Mouse (Mus musculus): ENCODE data around the gene Kcnh7. TPM values are rescaled to one million over a fixed set of nuclear protein-coding genes. Genes with fewer than 3 reads are reported as not detected.

The Kcnh7 gene
- polyA plus RNA-seq, 1 experiment: 3.1 TPM

DNA sequence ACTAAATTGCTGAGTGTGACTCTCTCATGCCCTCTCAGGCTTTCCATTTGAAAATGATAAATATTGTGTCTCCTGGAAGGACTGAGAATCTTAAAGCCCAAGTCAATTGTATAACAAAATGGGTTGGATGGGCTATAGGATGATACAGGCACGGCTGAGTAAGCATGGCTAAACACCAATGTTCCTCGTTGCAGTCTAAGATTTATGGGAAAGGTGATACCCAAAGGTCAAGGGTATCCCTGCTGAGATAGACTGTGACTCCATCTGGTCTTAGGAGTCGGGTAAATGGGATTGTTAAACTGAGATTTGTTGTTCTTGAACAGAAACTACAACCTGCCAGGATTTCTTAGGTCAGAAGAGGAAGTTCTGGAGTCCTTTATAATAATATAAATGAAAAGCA is 256.0 kb downstream of the Kcnh7 start:
- Histone ChIP-seq H3K27me3 (ENCODE audit: control insufficient read depth, insufficient read depth, low read length) (no peaks in the 10 kb centered on the region), H3K4me1 (ENCODE audit: control insufficient read depth, insufficient read depth, low read length) (no peaks in the 10 kb centered on the region), H3K4me3 (replicated peaks; ENCODE audit: insufficient read depth, low read depth, low read length) (no peak overlapping the region), H3K27ac (ENCODE audit: insufficient read depth, low read length) (no peak overlapping the region)
- no peak for DNase-seq
- 33% methylated on average over 3 of the region's 3 CpGs for WGBS
- TF ChIP-seq CTCF (IDR thresholded peaks at IDR 0.05; ENCODE audit: borderline replicate concordance, insufficient read depth, low read depth, low read length): no peak
- TF ChIP-seq POLR2A (IDR thresholded peaks at IDR 0.05; ENCODE audit: borderline replicate concordance, insufficient read depth, low read length): no peak

DNA sequence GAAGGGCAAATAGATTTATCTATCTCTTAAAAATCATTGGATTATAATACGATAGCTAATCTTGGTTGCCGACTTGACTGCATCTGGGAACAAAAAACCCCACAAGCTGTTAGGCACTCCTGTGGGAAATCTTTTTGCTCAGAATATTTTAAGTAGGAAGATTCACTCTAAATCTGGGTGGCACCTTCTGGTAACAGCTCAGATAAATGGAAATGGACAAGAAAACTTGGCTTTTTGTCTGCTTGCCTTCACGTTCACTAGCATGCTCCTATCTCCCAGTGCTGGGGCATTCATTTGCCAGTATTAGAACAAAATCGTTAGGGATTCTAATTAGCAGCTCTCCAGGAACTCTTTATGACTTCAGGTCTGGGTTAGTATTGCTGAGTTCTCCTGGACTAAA is 260.3 kb downstream of the Kcnh7 start:
- WGBS: 46% methylated on average over 4 of the region's 4 CpGs
- TF ChIP-seq POLR2A (IDR thresholded peaks at IDR 0.05; ENCODE audit: borderline replicate concordance, insufficient read depth, low read length) (no peak), CTCF (IDR thresholded peaks at IDR 0.05; ENCODE audit: borderline replicate concordance, insufficient read depth, low read depth, low read length) (no peak)

GRCm38 (mm10) chr2:62907688-62908087 is 276.4 kb downstream of the Kcnh7 start:
- DNase-seq: no peak
- no peak overlapping the region for H3K4me3 ChIP-seq (replicated peaks; ENCODE audit: insufficient read depth, low read depth, low read length)
- H3K4me1 ChIP-seq (ENCODE audit: control insufficient read depth, insufficient read depth, low read length): no peaks in the 10 kb centered on the region
- no peaks in the 10 kb centered on the region for H3K27me3 ChIP-seq (ENCODE audit: control insufficient read depth, insufficient read depth, low read length)
- TF ChIP-seq POLR2A (IDR thresholded peaks at IDR 0.05; ENCODE audit: borderline replicate concordance, insufficient read depth, low read length): no peak
- no peak for TF ChIP-seq CTCF (IDR thresholded peaks at IDR 0.05; ENCODE audit: borderline replicate concordance, insufficient read depth, low read depth, low read length)
- no peak overlapping the region for H3K27ac ChIP-seq (ENCODE audit: insufficient read depth, low read length)
- WGBS: 77% methylated on average over 3 of the region's 3 CpGs

More for the DNA sequence above, 260.3 kb downstream of the Kcnh7 start:
- Histone ChIP-seq H3K27me3 (ENCODE audit: control insufficient read depth, insufficient read depth, low read length) (no peaks in the 10 kb centered on the region), H3K4me1 (ENCODE audit: control insufficient read depth, insufficient read depth, low read length) (no peaks in the 10 kb centered on the region), H3K27ac (ENCODE audit: insufficient read depth, low read length) (no peak overlapping the region), H3K4me3 (replicated peaks; ENCODE audit: insufficient read depth, low read depth, low read length) (no peak overlapping the region)
- DNase-seq: no peak

DNA sequence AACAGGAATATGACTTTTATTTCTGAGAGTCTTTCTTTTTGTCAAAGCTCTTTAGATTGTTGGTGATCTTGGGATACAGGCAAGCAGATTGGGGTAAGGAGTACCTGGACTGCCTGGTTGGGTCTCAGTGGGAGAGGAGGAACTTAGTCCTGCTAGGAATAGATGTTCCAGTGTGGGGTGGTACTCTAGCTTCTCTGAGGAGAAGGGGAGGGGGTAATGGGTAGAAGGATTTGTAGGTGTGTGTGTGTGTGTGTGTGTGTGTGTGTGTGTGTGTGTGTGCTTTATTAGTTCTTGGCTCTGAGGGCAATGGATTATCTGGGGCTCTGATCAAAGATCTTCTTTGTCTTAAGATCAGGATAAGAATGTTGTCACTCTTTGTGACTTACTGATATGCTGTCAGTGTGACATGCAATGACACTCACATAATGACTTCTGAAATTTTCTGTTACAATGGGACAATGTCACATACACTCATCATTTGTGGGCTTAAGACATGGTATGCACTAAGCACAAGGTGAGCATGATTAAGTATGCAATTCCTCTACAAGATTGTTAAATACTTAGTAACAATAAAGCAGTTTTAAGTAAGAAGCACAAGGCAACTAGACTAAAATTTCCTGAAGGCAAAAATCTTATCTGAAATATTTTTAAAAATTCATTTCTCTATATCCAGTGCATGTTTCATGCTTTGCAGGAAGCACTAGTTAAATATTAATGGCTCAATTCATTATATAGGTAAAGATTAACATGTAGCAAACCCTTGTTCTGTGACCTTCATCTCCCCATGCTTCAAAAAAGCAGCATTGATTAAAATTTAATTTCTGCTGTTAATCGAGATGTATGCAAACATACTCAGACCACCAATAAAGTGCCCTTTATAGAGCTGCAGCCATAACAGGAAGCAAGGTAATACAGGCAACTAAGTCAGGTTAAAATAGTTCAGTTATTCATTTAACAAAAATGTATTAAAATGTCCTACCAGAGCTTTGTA is 281.4 kb downstream of the Kcnh7 start:
- no peak overlapping the region for H3K27ac ChIP-seq (ENCODE audit: insufficient read depth, low read length)
- H3K27me3 ChIP-seq (ENCODE audit: control insufficient read depth, insufficient read depth, low read length): no peaks in the 10 kb centered on the region
- no peaks in the 10 kb centered on the region for H3K4me1 ChIP-seq (ENCODE audit: control insufficient read depth, insufficient read depth, low read length)
- 79% methylated on average over 1 of the region's 1 CpGs for WGBS
- no peak overlapping the region for H3K4me3 ChIP-seq (replicated peaks; ENCODE audit: insufficient read depth, low read depth, low read length)
- no peak for DNase-seq
- no peak for TF ChIP-seq POLR2A (IDR thresholded peaks at IDR 0.05; ENCODE audit: borderline replicate concordance, insufficient read depth, low read length)
- no peak for TF ChIP-seq CTCF (IDR thresholded peaks at IDR 0.05; ENCODE audit: borderline replicate concordance, insufficient read depth, low read depth, low read length)

DNA sequence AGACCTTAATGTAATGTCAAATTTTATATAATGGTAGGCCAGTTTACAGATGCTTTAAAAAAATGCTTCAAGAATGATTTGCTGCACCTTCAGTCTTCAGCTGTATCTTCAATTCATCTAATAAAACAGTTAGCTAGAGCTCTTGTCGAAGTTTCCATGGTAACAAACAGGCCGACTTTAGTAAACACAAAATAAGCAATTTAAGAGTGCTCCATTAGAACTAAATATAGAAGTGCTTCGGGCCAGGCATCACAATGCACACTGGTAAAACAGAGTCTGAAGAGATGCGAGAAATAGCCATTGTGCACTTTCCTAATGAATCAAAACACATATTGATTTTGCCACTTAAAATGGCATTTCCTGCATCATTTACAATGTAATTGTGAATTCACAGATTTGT is 305.3 kb downstream of the Kcnh7 start:
- H3K4me1 ChIP-seq (ENCODE audit: control insufficient read depth, insufficient read depth, low read length): no peaks in the 10 kb centered on the region
- no peak for TF ChIP-seq POLR2A (IDR thresholded peaks at IDR 0.05; ENCODE audit: borderline replicate concordance, insufficient read depth, low read length)
- H3K4me3 ChIP-seq (replicated peaks; ENCODE audit: insufficient read depth, low read depth, low read length): no peak overlapping the region
- no peaks in the 10 kb centered on the region for H3K27me3 ChIP-seq (ENCODE audit: control insufficient read depth, insufficient read depth, low read length)
- H3K27ac ChIP-seq (ENCODE audit: insufficient read depth, low read length): no peak overlapping the region
- no peak for DNase-seq
- WGBS: 82% methylated on average over 4 of the region's 4 CpGs

DNA sequence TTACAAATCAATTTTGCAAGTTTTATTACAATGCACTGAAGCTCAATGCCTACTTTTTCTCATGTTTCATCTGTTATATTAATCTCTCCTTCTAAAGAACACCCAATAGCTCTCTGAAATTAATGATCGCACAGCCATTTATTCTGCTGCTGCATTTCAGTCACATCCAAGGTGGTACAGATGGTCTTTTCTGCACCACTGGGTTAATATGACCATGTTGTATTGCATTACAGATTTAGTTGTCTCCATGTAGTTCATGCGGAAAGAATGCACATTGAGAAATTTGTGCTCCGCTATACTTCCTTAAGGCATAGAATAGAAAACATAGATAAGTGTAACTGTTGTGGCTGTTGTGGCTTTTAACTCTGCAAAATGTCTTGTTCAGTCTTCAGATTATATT is 328.7 kb downstream of the Kcnh7 start:
- H3K4me3 ChIP-seq (replicated peaks; ENCODE audit: insufficient read depth, low read depth, low read length): no peak overlapping the region
- H3K4me1 ChIP-seq (ENCODE audit: control insufficient read depth, insufficient read depth, low read length): no peaks in the 10 kb centered on the region
- no peak for TF ChIP-seq POLR2A (IDR thresholded peaks at IDR 0.05; ENCODE audit: borderline replicate concordance, insufficient read depth, low read length)
- TF ChIP-seq CTCF (IDR thresholded peaks at IDR 0.05; ENCODE audit: borderline replicate concordance, insufficient read depth, low read depth, low read length): no peak
- WGBS: 13% methylated on average over 3 of the region's 3 CpGs
- H3K27me3 ChIP-seq (ENCODE audit: control insufficient read depth, insufficient read depth, low read length): no peaks in the 10 kb centered on the region; the same call in 1 of the 2 replicates
- no peak overlapping the region for H3K27ac ChIP-seq (ENCODE audit: insufficient read depth, low read length)
- DNase-seq: peak in 1 of 2 experiments; percentile 25

DNA sequence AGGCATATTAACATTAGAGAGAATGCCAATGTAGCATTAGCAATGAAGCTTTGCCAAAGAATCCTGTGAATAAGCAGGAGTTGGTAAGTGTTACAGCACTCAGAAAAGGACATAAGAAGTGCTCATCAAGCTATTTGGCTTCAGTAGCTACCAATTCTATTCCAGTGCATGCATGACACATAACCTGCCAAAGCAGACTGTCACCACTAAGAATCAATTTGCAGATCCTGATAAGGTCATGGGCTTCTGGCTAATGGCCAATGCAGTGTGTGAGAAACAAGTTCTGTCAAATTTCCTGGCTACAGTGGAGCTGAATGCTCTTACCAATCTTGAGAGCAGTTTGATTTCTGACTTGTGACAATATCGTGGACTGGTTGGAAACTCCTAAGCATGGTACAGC is 341.5 kb downstream of the Kcnh7 start:
- Histone ChIP-seq H3K4me3 (replicated peaks; ENCODE audit: insufficient read depth, low read depth, low read length) (no peak overlapping the region), H3K27me3 (ENCODE audit: control insufficient read depth, insufficient read depth, low read length) (no peaks in the 10 kb centered on the region), H3K27ac (ENCODE audit: insufficient read depth, low read length) (no peak overlapping the region), H3K4me1 (ENCODE audit: control insufficient read depth, insufficient read depth, low read length) (no peaks in the 10 kb centered on the region)
- no peak for TF ChIP-seq POLR2A (IDR thresholded peaks at IDR 0.05; ENCODE audit: borderline replicate concordance, insufficient read depth, low read length)
- TF ChIP-seq CTCF (IDR thresholded peaks at IDR 0.05; ENCODE audit: borderline replicate concordance, insufficient read depth, low read depth, low read length): no peak
- no peak for DNase-seq
- 41% methylated on average over 1 of the region's 1 CpGs for WGBS

GRCm38 (mm10) chr2:62834261-62834660 is 349.8 kb downstream of the Kcnh7 start:
- Histone ChIP-seq H3K27me3 (ENCODE audit: control insufficient read depth, insufficient read depth, low read length) (no peaks in the 10 kb centered on the region), H3K27ac (ENCODE audit: insufficient read depth, low read length) (no peak overlapping the region), H3K4me3 (replicated peaks; ENCODE audit: insufficient read depth, low read depth, low read length) (no peak overlapping the region), H3K4me1 (ENCODE audit: control insufficient read depth, insufficient read depth, low read length) (no peaks in the 10 kb centered on the region)
- no peak for TF ChIP-seq POLR2A (IDR thresholded peaks at IDR 0.05; ENCODE audit: borderline replicate concordance, insufficient read depth, low read length)
- DNase-seq: no peak
- 91% methylated on average over 1 of the region's 1 CpGs for WGBS

All from cerebellum, adult 2 months (tissue).